Mouse (Mus musculus) left cerebral cortex, postnatal 10 days (tissue): Measurements from ENCODE around the gene Ptgds. TPM values are rescaled to one million over a fixed set of nuclear protein-coding genes. Genes with fewer than 3 reads are reported as not detected.

Experiments used
- DNase-seq, 2 experiments: peaks; one replicate each; pipeline ENCODE4 v3.0.0; 2021 to 2022; ENCODE audit warnings: low spot score in 2 of 2, mixed read lengths in 1 of 2; ENCODE audit errors: extremely low spot score in 1 of 2
- intact Hi-C: fragments of 180-260 bp; cut with DNase I; formaldehyde crosslinking; loops from one replicate; pipeline ENCODE4 v1.15.1; 2025
- microRNA-seq: library from miRNA; unstranded; fragments of <30 nt; microRNA quantifications from one replicate; pipeline ENCODE4 v1.2.0, GENCODE M21; 2022
- total RNA-seq, 2 experiments: library from RNA; stranded (reverse); gene quantifications; 2 replicates each; pipeline ENCODE4 v1.2.3; 2021

Ptgds gene
- total RNA-seq, 2 experiments from 2014 or later: 1,004 to 1,053 TPM

- peak; percentile 65 to 74 for DNase-seq
- intact Hi-C loops: loop anchor here (5.0 kb wide), 1 partner anchor 126 kb away; no protein-coding TSS in a partner anchor
Measured at GRCm38 (mm10) chr2:25426721-25427191, 43.1 kb downstream of the Ptgds start.

GRCm38 (mm10) chr2:25425481-25425880 is 44.4 kb downstream of the Ptgds start:
- no peak for DNase-seq

GRCm38 (mm10) chr2:25423626-25424025 is 46.2 kb downstream of the Ptgds start:
- intact Hi-C loops: loop anchor here (5.0 kb wide), 1 partner anchor 74 kb away; no protein-coding TSS in a partner anchor
- DNase-seq: no peak

More at GRCm38 (mm10) chr2:25425481-25425880, 44.4 kb downstream of the Ptgds start:
- intact Hi-C loops: loop anchor here (5.0 kb wide), 1 partner anchor 127 kb away; no protein-coding TSS in a partner anchor

GRCm38 (mm10) chr2:25422587-25423410 is 47.0 kb downstream of the Ptgds start, which contains the start of gene Fut7:
Fut7 (plus strand) TSS chr2:25423267.
- intact Hi-C loops: loop anchor here (5.0 kb wide), 1 partner anchor 75 kb away; no protein-coding TSS in a partner anchor
- DNase-seq: no peak

GRCm38 (mm10) chr2:25421896-25422295 is 48.0 kb downstream of the Ptgds start:
- intact Hi-C loops: loop anchor here (5.0 kb wide), 1 partner anchor 75 kb away; no protein-coding TSS in a partner anchor
- no peak for DNase-seq

GRCm38 (mm10) chr2:25417426-25417825 is 52.4 kb downstream of the Ptgds start:
- intact Hi-C loops: no loop called here
- no peak for DNase-seq

Small RNAs within 50 kb of the gene (microRNA-seq; reads per million reads assigned to microRNA genes)
- gene Mir3087: 6.3 reads per million, percentile 23 among the genes with 10 or more reads in this experiment

Other genes with a start within 250 kb of the Ptgds start
- gene Tubb4b, start 245.3 kb downstream of the Ptgds start, total RNA-seq: 100 to 1,000 TPM; 484 to 492 TPM
- gene Slc34a3, start 235.7 kb downstream of the Ptgds start, total RNA-seq: not detected
- not detected for gene Rnf224, start 233.3 kb downstream of the Ptgds start, total RNA-seq
- 100 to 1,000 TPM; 229 to 231 TPM for gene Rnf208, start 227.8 kb downstream of the Ptgds start, total RNA-seq
- gene Cysrt1, start 227.6 kb downstream of the Ptgds start, total RNA-seq: not detected
- gene AL732309.1, start 223.2 kb downstream of the Ptgds start, total RNA-seq: 1 to 10 TPM in 1 of 2 experiments, not detected in 1; 2.4 TPM
- gene Tmem203, start 214.6 kb downstream of the Ptgds start, total RNA-seq: 10 to 100 TPM; 30.5 to 31.4 TPM
- 10 to 100 TPM; 10.8 to 14.6 TPM for gene Tprn, start 207.4 kb downstream of the Ptgds start, total RNA-seq
- 10 to 100 TPM; 72.1 to 81.0 TPM for gene Ssna1, start 197.6 kb downstream of the Ptgds start, total RNA-seq
- gene Anapc2, start 197.6 kb downstream of the Ptgds start, total RNA-seq: 10 to 100 TPM; 79.7 to 85.1 TPM
- gene Tmem210, start 181.9 kb downstream of the Ptgds start, total RNA-seq: not detected
- not detected for gene Lrrc26, start 180.1 kb downstream of the Ptgds start, total RNA-seq
- gene Grin1, start 150.9 kb downstream of the Ptgds start, total RNA-seq: 100 to 1,000 TPM; 386 to 400 TPM
- gene Man1b1, start 137.7 kb downstream of the Ptgds start, total RNA-seq: 10 to 100 TPM; 57.6 to 64.0 TPM
- 10 to 100 TPM; 24.7 to 28.5 TPM for gene Dpp7, start 113.7 kb downstream of the Ptgds start, total RNA-seq
- gene Uap1l1, start 104.4 kb downstream of the Ptgds start, total RNA-seq: 10 to 100 TPM in 1 of 2 experiments, 1 to 10 TPM in 1; 6.3 to 12.1 TPM
- gene Sapcd2, start 97.7 kb downstream of the Ptgds start, total RNA-seq: 1 to 10 TPM; 9.6 to 9.9 TPM
- gene Entpd2, start 74.2 kb downstream of the Ptgds start, total RNA-seq: 10 to 100 TPM; 12.2 to 15.6 TPM
- gene Npdc1, start 70.7 kb downstream of the Ptgds start, total RNA-seq: 100 to 1,000 TPM; 401 to 408 TPM
- under 1 TPM; 0.22 to 0.41 TPM for gene Fut7, start 46.8 kb downstream of the Ptgds start, total RNA-seq
- 100 to 1,000 TPM; 113 to 121 TPM for gene Abca2, start 41.3 kb downstream of the Ptgds start, total RNA-seq
- gene Clic3, start 13.2 kb downstream of the Ptgds start, total RNA-seq: under 1 TPM in 1 of 2 experiments, not detected in 1; 0.87 TPM
- gene Paxx, start 9.0 kb downstream of the Ptgds start, total RNA-seq: 10 to 100 TPM; 72.0 to 79.5 TPM
- gene Lcn12, start 23.9 kb upstream of the Ptgds start, total RNA-seq: not detected
- gene Fbxw5, start 30.7 kb upstream of the Ptgds start, total RNA-seq: 100 to 1,000 TPM; 127 TPM
- 1 to 10 TPM; 1.2 to 2.3 TPM for gene C8g, start 31.7 kb upstream of the Ptgds start, total RNA-seq
- 1 to 10 TPM; 7.8 to 8.6 TPM for gene Traf2, start 76.9 kb upstream of the Ptgds start, total RNA-seq
- gene Edf1, start 87.8 kb upstream of the Ptgds start, total RNA-seq: 100 to 1,000 TPM; 181 to 191 TPM
- gene Mamdc4, start 104.8 kb upstream of the Ptgds start, total RNA-seq: 1 to 10 TPM; 1.7 to 2.2 TPM
- 100 to 1,000 TPM; 103 to 105 TPM for gene Phpt1, start 105.2 kb upstream of the Ptgds start, total RNA-seq
- gene Ajm1, start 111.7 kb upstream of the Ptgds start, total RNA-seq: 100 to 1,000 TPM; 104 to 108 TPM
- 10 to 100 TPM; 81.8 to 96.7 TPM for gene Rabl6, start 138.5 kb upstream of the Ptgds start, total RNA-seq
- gene Ccdc183, start 147.6 kb upstream of the Ptgds start, total RNA-seq: not detected
- gene Tmem141, start 152.0 kb upstream of the Ptgds start, total RNA-seq: 10 to 100 TPM; 20.5 to 24.5 TPM
- gene Fcna, start 158.0 kb upstream of the Ptgds start, total RNA-seq: under 1 TPM; 0.69 to 0.99 TPM
- gene Lcn8, start 183.1 kb upstream of the Ptgds start, total RNA-seq: not detected
- not detected for gene Lcn5, start 187.9 kb upstream of the Ptgds start, total RNA-seq
- not detected for gene Lcn6, start 206.7 kb upstream of the Ptgds start, total RNA-seq
- not detected for gene Lcn10, start 212.7 kb upstream of the Ptgds start, total RNA-seq
- gene Obp2a, start 230.0 kb upstream of the Ptgds start, total RNA-seq: not detected
- gene Bmyc, start 236.7 kb upstream of the Ptgds start, total RNA-seq: 10 to 100 TPM; 80.8 to 95.4 TPM